Mouse (Mus musculus): ENCODE measurements around the gene AC131692.1. TPM values are rescaled to one million over a fixed set of nuclear protein-coding genes. Genes with fewer than 3 reads are reported as not detected.
"Not testable (repeated sequence)": the region's sequence is repeated elsewhere in the genome, so short reads cannot be mapped to it uniquely, and the experiment has no call there.

AC131692.1 gene
- polyA plus RNA-seq, 1 experiment from 2014 or later = 0.33 TPM

DNA sequence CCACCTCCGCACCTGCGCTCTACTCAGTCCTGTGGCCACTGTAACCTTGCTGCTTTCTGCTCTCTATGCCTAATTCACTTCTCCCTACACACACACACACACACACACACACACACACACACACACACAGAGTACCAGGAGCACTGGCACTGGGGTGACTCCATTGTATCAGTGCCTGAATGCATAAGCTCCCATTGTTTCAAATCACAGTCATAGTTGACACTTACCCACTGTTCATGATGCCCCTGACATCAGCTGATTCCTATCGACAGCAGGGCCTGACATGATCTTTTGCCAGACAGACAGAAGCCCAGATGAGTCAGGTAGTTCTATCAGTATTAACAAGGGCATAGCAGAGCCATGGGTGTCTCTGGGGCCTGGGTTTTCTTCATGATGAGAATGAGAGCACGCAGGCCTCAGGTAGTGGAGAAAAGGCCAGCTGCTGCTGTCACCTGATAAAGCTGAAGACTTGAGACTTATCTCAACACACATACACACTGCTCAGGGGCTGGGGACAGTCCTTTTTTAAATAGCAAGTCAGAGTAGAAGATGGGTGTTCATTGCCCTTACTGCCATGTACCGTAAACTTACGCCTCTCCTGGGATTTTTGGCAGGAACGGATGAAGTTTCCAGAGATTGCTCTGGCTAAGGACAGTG is 38.1 kb downstream of the AC131692.1 start:
- in situ Hi-C loops (cut with MboI; ENCODE audit: low pct_unique_long_range_greater_than_20kb) = no loop called here
- no peaks in the 10 kb centered on the region for H3K27me3 ChIP-seq
- DNase-seq (ENCODE audit: low read depth, low spot score) (no peak), ATAC-seq (no peak)
- ChIA-PET CTCF (interaction anchor here (4.0 kb wide), 1 partner anchor 10 kb away, joined by 14 read pairs; the partner anchor contains the start of genes Arl2 and Batf2), POLR2A (no interaction called here)
- no peak for TF ChIP-seq CTCF (IDR thresholded peaks at IDR 0.05)

DNA sequence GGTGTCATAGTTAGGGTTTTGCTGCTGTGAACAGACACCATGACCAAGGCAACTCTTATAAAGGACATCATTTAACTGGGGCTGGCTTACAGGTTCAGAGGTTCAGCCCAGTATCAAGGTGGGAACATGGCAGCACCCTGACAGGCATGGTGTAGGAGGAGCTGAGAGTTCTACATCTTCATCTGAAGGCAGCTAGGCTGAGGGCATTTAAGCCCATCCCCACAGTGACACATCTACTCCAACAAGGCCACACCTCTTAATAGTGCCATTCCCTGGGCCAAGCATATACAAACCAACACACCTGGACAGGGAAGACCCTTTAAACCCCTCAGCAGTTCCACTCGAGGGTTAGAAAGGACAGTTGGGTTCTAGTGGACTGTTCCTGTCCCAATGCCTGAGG is 39.0 kb downstream of the AC131692.1 start:
- CTCF ChIA-PET = interaction anchor here (4.0 kb wide), 1 partner anchor 9 kb away, joined by 14 read pairs; the partner anchor contains the start of genes Arl2 and Batf2
- ATAC-seq; in situ Hi-C loops (cut with MboI; ENCODE audit: low pct_unique_long_range_greater_than_20kb); POLR2A ChIA-PET; H3K27me3 ChIP-seq; DNase-seq (ENCODE audit: low read depth, low spot score): not testable (repeated sequence)

DNA sequence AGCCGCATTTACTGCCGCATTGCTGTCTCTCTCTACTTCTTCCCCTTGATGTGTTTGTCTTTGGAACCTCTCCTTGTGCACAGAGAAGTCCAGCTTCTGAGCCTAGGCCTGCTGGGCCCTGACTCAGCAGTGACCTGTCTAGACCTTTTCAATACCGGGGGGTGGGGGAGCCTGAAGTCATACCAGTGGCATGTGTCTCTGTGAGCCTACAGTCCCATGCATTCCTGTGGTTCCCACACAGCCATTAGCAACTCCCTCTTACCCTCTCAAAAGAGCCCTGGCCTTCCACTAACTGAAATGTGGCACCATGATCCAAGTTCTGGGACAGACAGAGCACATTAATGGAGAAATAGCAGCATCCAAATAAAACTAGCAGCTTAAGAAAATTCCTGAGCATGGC is 42.2 kb downstream of the AC131692.1 start:
- POLR2A ChIA-PET = no interaction called here
- CTCF ChIA-PET = interaction anchor here (1.4 to 1.5 kb wide), 2 partner anchors 69 to 118 kb away, joined by 3 to 6 read pairs; no protein-coding TSS in a partner anchor
- TF ChIP-seq CTCF (IDR thresholded peaks at IDR 0.05) = no peak
- in situ Hi-C loops (cut with MboI; ENCODE audit: low pct_unique_long_range_greater_than_20kb) = no loop called here
- H3K27me3 ChIP-seq = no peaks in the 10 kb centered on the region
- DNase-seq (ENCODE audit: low read depth, low spot score) (peak; percentile 72), ATAC-seq (peak; percentile 58)

DNA sequence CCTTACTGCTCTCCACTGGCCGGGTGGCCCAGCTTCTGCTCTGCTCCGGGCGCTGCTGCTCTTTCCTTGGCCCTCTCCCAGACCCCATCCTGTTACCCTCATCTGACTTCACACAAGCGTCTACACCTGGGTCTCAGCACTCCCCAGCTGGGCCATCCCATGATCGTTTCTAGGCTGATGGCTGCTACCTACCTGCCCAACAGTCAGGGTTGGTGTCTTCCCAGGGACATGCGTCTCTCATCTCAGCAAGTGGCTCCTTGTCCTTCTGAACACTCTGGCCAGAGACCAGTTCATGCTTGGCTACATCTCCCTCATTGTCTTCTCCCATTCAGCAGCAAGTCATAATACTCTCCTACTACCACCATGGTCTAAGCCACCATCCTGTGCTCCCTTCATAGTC is 45.5 kb downstream of the AC131692.1 start:
- CTCF ChIA-PET = no interaction called here

DNA sequence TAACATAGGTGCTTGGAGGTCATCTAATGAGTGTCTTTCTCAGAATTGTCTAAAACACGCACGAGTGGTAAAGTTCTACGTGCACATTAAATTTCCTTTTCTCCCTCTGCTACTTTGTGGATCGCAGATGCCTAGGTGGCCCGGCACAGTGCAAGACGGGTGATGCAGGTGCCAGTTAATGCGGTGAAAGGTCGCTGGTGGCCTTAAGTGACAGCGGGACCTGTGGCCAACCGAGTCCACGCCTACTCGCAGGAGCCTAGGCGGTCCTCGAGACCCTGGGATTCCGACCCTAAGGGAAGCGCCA is 46.1 kb downstream of the AC131692.1 start:
- in situ Hi-C loops (cut with MboI; ENCODE audit: low pct_unique_long_range_greater_than_20kb) = no loop called here
- DNase-seq (ENCODE audit: low read depth, low spot score) = no peak
- POLR2A ChIA-PET = interaction anchor here (2.5 kb wide), 1 partner anchor 95 kb away, joined by 16 read pairs; the partner anchor contains the start of gene Ppp2r5b
- no peak for ATAC-seq
- TF ChIP-seq CTCF (IDR thresholded peaks at IDR 0.05) = no peak
- CTCF ChIA-PET = interaction anchor here (2.6 kb wide), 1 partner anchor 13 kb away, joined by 19 read pairs; the partner anchor contains the start of gene Snx15
- no peaks in the 10 kb centered on the region for H3K27me3 ChIP-seq

More for the DNA sequence above, 45.5 kb downstream of the AC131692.1 start:
- POLR2A ChIA-PET = interaction anchor here (0.6 to 2.5 kb wide), 2 partner anchors 77 to 96 kb away, joined by 4 to 16 read pairs; partner anchors contain the start of gene Ppp2r5b
- in situ Hi-C loops (cut with MboI; ENCODE audit: low pct_unique_long_range_greater_than_20kb) = no loop called here
- ATAC-seq = no peak
- H3K27me3 ChIP-seq = no peaks in the 10 kb centered on the region
- TF ChIP-seq CTCF (IDR thresholded peaks at IDR 0.05) = no peak
- DNase-seq (ENCODE audit: low read depth, low spot score) = no peak

DNA sequence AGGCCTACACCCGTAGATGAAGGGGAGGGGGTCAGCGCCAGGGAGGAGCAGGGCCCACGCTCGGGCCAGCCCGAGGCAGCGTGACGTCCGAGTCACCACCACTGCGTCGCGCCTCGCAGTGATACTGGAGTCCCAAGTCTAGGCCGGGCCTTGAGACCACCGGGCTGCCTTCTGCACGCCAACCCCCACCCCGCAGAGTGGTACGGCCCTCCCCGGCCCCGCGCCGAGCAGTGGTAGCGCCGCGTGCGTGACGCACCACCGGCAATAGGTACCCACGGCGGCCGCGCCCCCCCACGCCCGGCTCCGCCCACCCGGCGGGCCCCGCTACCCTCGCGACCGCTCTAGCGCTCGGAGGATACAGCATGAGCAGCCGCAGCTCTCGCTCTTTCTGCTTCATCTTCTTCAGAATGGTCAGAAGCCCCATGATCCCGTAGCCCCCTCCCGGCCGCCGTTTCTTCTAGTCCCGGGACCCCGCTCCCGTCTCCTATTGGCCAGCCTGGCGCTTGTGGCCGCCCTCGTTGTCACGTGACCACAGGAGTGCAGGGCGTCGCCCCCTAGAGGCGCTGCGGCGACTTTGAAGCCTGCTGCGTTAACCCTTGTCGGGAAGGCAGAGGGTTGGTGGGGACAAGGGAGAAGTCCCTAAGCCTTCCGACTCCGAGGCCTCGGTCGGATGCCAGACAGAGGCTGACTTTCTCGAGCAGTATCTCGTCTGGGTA is 46.6 kb downstream of the AC131692.1 start, which contains the start of gene Batf2:
TSS of gene Batf2 (plus strand) at position 306 of the 716 bp plus-strand sequence.
- CTCF ChIA-PET = interaction anchor here (0.8 to 2.6 kb wide), 17 partner anchors 9 to 194 kb away, joined by 3 to 19 read pairs (median 4); partner anchors contain the start of genes Gpha2, Men1, Ppp2r5b and Snx15
- POLR2A ChIA-PET = interaction anchor here (0.8 to 2.5 kb wide), 3 partner anchors 13 to 94 kb away, joined by 4 to 16 read pairs (median 4); partner anchors contain the start of genes Ppp2r5b and Snx15
- no peaks in the 10 kb centered on the region for H3K27me3 ChIP-seq
- in situ Hi-C loops (cut with MboI; ENCODE audit: low pct_unique_long_range_greater_than_20kb) = no loop called here
- peak; percentile 83 for DNase-seq (ENCODE audit: low read depth, low spot score)
- TF ChIP-seq CTCF (IDR thresholded peaks at IDR 0.05) = no peak
- ATAC-seq = peak; percentile 48

DNA sequence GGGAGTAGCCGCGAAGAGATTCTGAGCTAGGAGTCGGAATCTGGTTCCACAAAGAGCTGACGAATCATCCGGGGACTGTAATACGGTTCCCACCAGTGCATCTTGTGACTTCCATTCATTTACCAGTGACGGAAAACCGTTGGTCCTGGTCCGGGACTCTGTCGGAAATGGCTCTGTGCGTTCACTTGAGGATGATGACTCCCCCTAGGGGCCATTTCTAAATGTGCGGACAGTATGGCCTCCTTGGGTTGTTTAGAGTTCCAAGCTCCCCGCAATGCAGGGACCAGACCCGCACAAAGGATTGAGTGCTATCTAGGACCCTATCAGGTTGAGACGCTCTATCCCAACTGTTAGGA is 47.2 kb downstream of the AC131692.1 start, which contains the start of gene Arl2:
TSS of gene Arl2 (minus strand) at position 155 of the 356 bp plus-strand sequence.
- DNase-seq (ENCODE audit: low read depth, low spot score) = peak; percentile 68
- peak; percentile 66 for ATAC-seq
- ChIA-PET POLR2A (interaction anchor here (0.7 to 2.5 kb wide), 4 partner anchors 14 to 199 kb away, joined by 3 to 16 read pairs (median 4); partner anchors contain the start of genes Map4k2, Ppp2r5b and Snx15), CTCF (interaction anchor here (0.8 to 2.6 kb wide), 20 partner anchors 9 to 193 kb away, joined by 3 to 19 read pairs (median 4); partner anchors contain the start of genes Gpha2, Men1, Ppp2r5b and Snx15)
- in situ Hi-C loops (cut with MboI; ENCODE audit: low pct_unique_long_range_greater_than_20kb) = no loop called here
- H3K27me3 ChIP-seq = no peaks in the 10 kb centered on the region
- TF ChIP-seq CTCF (IDR thresholded peaks at IDR 0.05) = no peak

DNA sequence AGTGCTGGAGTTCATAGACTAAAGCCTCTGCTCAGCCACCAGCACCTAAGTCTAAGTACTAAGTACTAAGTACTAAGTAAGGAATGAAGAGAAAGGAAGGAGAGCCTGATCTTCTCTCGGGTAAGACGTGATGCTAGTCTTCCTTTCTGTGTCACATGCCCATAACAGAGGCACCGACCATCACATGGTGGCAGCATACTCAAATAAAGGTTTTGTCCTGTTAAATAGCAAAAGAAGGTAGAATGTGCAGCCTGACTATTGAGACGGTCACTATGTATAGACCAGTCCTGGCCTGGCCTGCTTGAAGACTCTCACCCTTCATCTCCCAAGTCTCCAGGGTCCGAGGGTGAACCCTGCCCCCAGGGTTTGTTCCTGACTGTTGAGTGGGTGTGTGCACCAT is 50.6 kb downstream of the AC131692.1 start:
- POLR2A ChIA-PET = no interaction called here

More for the DNA sequence above, 50.6 kb downstream of the AC131692.1 start:
- no peak for TF ChIP-seq CTCF (IDR thresholded peaks at IDR 0.05)
- peaks cover 4% of the 10 kb centered on the region for H3K27me3 ChIP-seq
- no peak for ATAC-seq
- CTCF ChIA-PET = no interaction called here
- in situ Hi-C loops (cut with MboI; ENCODE audit: low pct_unique_long_range_greater_than_20kb) = no loop called here
- DNase-seq (ENCODE audit: low read depth, low spot score) = no peak

Other genes starting within 250 kb of the AC131692.1 start
- 30.4 TPM for gene Frmd8, start 219.1 kb upstream of the AC131692.1 start, polyA plus RNA-seq (2021)
- 7.1 TPM for gene Slc25a45, start 216.6 kb upstream of the AC131692.1 start, polyA plus RNA-seq (2021)
- 1.2 TPM for gene Tigd3, start 200.3 kb upstream of the AC131692.1 start, polyA plus RNA-seq (2021)
- gene Dpf2, start 181.4 kb upstream of the AC131692.1 start, polyA plus RNA-seq (2021) = 94.5 TPM
- 6.5 TPM for gene Cdc42ep2, start 169.6 kb upstream of the AC131692.1 start, polyA plus RNA-seq (2021)
- 24.0 TPM for gene Pola2, start 130.2 kb upstream of the AC131692.1 start, polyA plus RNA-seq (2021)
- not detected for gene Slc22a20, start 108.3 kb upstream of the AC131692.1 start, polyA plus RNA-seq (2021)
- 70.4 TPM for gene Capn1, start 78.5 kb upstream of the AC131692.1 start, polyA plus RNA-seq (2021)
- gene Syvn1, start 47.8 kb upstream of the AC131692.1 start, polyA plus RNA-seq (2021) = 55.2 TPM
- gene Mrpl49, start 36.6 kb upstream of the AC131692.1 start, polyA plus RNA-seq (2021) = 68.9 TPM
- gene Fau, start 36.6 kb upstream of the AC131692.1 start, polyA plus RNA-seq (2021) = 1,123 TPM
- gene Znhit2, start 33.2 kb upstream of the AC131692.1 start, polyA plus RNA-seq (2021) = 38.3 TPM
- 21.5 TPM for gene Tm7sf2, start 26.0 kb upstream of the AC131692.1 start, polyA plus RNA-seq (2021)
- gene Vps51, start 17.2 kb upstream of the AC131692.1 start, polyA plus RNA-seq (2021) = 63.3 TPM
- gene Tmem262, start 14.4 kb upstream of the AC131692.1 start, polyA plus RNA-seq (2021) = 0.15 TPM
- 0.83 TPM for gene Gm28374, start 12.2 kb upstream of the AC131692.1 start, polyA plus RNA-seq (2021)
- gene Zfpl1, start 9.5 kb upstream of the AC131692.1 start, polyA plus RNA-seq (2021) = 59.4 TPM
- gene Cdca5, start 9.4 kb upstream of the AC131692.1 start, polyA plus RNA-seq (2021) = 16.4 TPM
- 0.54 TPM for gene Naaladl1, start 11.4 kb downstream of the AC131692.1 start, polyA plus RNA-seq (2021)
- gene Sac3d1, start 24.2 kb downstream of the AC131692.1 start, polyA plus RNA-seq (2021) = 17.0 TPM
- 40.4 TPM for gene Snx15, start 33.9 kb downstream of the AC131692.1 start, polyA plus RNA-seq (2021)
- 0.08 TPM for gene Batf2, start 46.6 kb downstream of the AC131692.1 start, polyA plus RNA-seq (2021)
- 122 TPM for gene Arl2, start 47.1 kb downstream of the AC131692.1 start, polyA plus RNA-seq (2021)
- not detected for gene Majin, start 90.0 kb downstream of the AC131692.1 start, polyA plus RNA-seq (2021)
- gene Gpha2, start 132.0 kb downstream of the AC131692.1 start, polyA plus RNA-seq (2021) = 0.26 TPM
- 172 TPM for gene Ppp2r5b, start 141.5 kb downstream of the AC131692.1 start, polyA plus RNA-seq (2021)
- 32.5 TPM for gene Atg2a, start 147.2 kb downstream of the AC131692.1 start, polyA plus RNA-seq (2021)
- gene Ehd1, start 182.3 kb downstream of the AC131692.1 start, polyA plus RNA-seq (2021) = 88.7 TPM
- 41.2 TPM for gene Cdc42bpg, start 212.0 kb downstream of the AC131692.1 start, polyA plus RNA-seq (2021)
- gene Men1, start 240.6 kb downstream of the AC131692.1 start, polyA plus RNA-seq (2021) = 63.2 TPM
- 45.6 TPM for gene Map4k2, start 246.7 kb downstream of the AC131692.1 start, polyA plus RNA-seq (2021)

All from Patski (cell line).